Mouse (Mus musculus) forebrain, embryonic 10.5 days (tissue): ENCODE measurements at regions not wholly inside any gene's neighbourhood (a gene's known extent, or its start where the extent isn't known, plus 50 kb on each side); places are given as distances from the start of the nearest gene placed in this dataset.

Experiments used
- DNase-seq: peaks from one replicate; pipeline ENCODE4 v3.0.0-alpha.2; 2017; ENCODE audit warnings: low spot score; ENCODE audit errors: extremely low spot score
- H3K27ac ChIP-seq: fragments of 300-500 bp; sonication (generic); 2 replicates; pipeline ENCODE4 v1.5.1; 2016; ENCODE audit warnings: mild to moderate bottlenecking
- H3K27me3 ChIP-seq: fragments of 300-500 bp; sonication (generic); 2 replicates; pipeline ENCODE4 v1.6.1; 2016; ENCODE audit warnings: mild to moderate bottlenecking; ENCODE audit not compliant: poor library complexity, severe bottlenecking
- H3K36me3 ChIP-seq: fragments of 300-500 bp; sonication (generic); replicated peaks from 2 replicates; pipeline ENCODE4 v1.6.1; 2016; ENCODE audit warnings: mild to moderate bottlenecking, moderate library complexity
- H3K4me1 ChIP-seq: fragments of 300-500 bp; sonication (generic); 2 replicates; pipeline ENCODE4 v1.6.1; 2016
- H3K4me3 ChIP-seq: fragments of 300-500 bp; sonication (generic); 2 replicates; pipeline ENCODE4 v1.5.1; 2016; ENCODE audit warnings: mild to moderate bottlenecking, moderate library complexity
- H3K9me3 ChIP-seq: fragments of 300-500 bp; sonication (generic); 2 replicates; pipeline ENCODE4 v1.6.1; 2016; ENCODE audit warnings: mild to moderate bottlenecking, moderate library complexity
- WGBS: fragments of 180-500 bp; shearing (Covaris S2); methylation state at CpG from one replicate; pipeline ENCODE4 v1.1.7; 2016; 5-methylcytosine and 5-hydroxymethylcytosine counted together

- WGBS, result 83% methylated on average over 3 of the region's 3 CpGs
- Histone ChIP-seq H3K9me3 (no peaks in the 10 kb centered on the region), H3K27me3 (peaks cover 96% of the 10 kb centered on the region), H3K27ac (no peak overlapping the region), H3K4me3 (no peak overlapping the region), H3K36me3 (no peaks in the 10 kb centered on the region), H3K4me1 (no peaks in the 10 kb centered on the region)
- no peak for DNase-seq
Observed at GRCm38 (mm10) chrX:167080821-167081220, 128.3 kb downstream of the Tmsb4x start.

DNA sequence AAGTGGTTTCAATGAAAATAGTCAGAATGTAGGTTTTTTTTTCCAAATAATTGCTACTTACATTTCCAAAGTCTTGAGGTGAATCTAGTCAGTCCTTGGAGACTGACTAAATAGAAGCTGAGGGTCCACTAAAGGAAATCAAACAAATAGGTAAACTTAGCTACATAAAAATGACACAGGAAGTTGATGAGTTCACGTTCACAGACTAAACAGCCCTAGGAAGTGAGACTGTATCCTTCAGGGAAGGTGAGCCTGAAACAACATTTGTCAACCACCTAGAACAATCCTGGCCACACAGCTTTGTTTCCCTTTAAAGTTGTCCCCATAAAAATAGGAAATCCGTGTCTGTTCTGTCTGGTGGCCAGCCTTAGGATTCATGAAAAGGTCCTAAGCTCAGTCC lies 140.0 kb downstream of the Tmsb4x start:
- Histone ChIP-seq H3K4me3 (no peak overlapping the region), H3K36me3 (no peaks in the 10 kb centered on the region), H3K27me3 (peaks cover 99% of the 10 kb centered on the region), H3K27ac (no peak overlapping the region), H3K9me3 (no peaks in the 10 kb centered on the region), H3K4me1 (0 out of 2 replicates have a peak, but pooled peaks cover 4% of the 10 kb centered on the region)
- DNase-seq, result no peak
- 80% methylated on average over 2 of the region's 2 CpGs for WGBS

GRCm38 (mm10) chrX:167067918-167068317 lies 141.2 kb downstream of the Tmsb4x start:
- Histone ChIP-seq H3K4me1 (0 out of 2 replicates have a peak, but pooled peaks cover 4% of the 10 kb centered on the region), H3K27me3 (peaks cover 99% of the 10 kb centered on the region), H3K9me3 (no peaks in the 10 kb centered on the region), H3K36me3 (no peaks in the 10 kb centered on the region), H3K4me3 (no peak overlapping the region), H3K27ac (no peak overlapping the region)
- DNase-seq, result no peak
- 60% methylated on average over 3 of the region's 3 CpGs for WGBS

GRCm38 (mm10) chrX:167063881-167064280 lies 145.2 kb downstream of the Tmsb4x start:
- DNase-seq, result no peak
- no peak overlapping the region for H3K27ac ChIP-seq
- H3K36me3 ChIP-seq, result no peaks in the 10 kb centered on the region
- 0 out of 2 replicates have a peak, but pooled peaks cover 4% of the 10 kb centered on the region for H3K4me1 ChIP-seq
- H3K27me3 ChIP-seq, result peaks cover 100% of the 10 kb centered on the region
- no peaks in the 10 kb centered on the region for H3K9me3 ChIP-seq
- no peak overlapping the region for H3K4me3 ChIP-seq
- WGBS, result 49% methylated on average over 4 of the region's 4 CpGs

GRCm38 (mm10) chrX:167052456-167052855 lies 156.7 kb downstream of the Tmsb4x start:
- WGBS, result 88% methylated on average over 10 of the region's 10 CpGs

GRCm38 (mm10) chrX:167050066-167050465 lies 159.0 kb downstream of the Tmsb4x start:
- H3K27me3 ChIP-seq, result peaks cover 100% of the 10 kb centered on the region
- H3K9me3 ChIP-seq, result no peaks in the 10 kb centered on the region
- no peak for DNase-seq
- H3K4me3 ChIP-seq, result no peak overlapping the region
- no peak overlapping the region for H3K27ac ChIP-seq
- H3K36me3 ChIP-seq, result no peaks in the 10 kb centered on the region
- 85% methylated on average over 4 of the region's 4 CpGs for WGBS
- peaks cover 10% of the 10 kb centered on the region for H3K4me1 ChIP-seq

More at GRCm38 (mm10) chrX:167052456-167052855, 156.7 kb downstream of the Tmsb4x start:
- Histone ChIP-seq H3K36me3 (no peaks in the 10 kb centered on the region), H3K27ac (no peak overlapping the region), H3K4me3 (no peak overlapping the region), H3K9me3 (no peaks in the 10 kb centered on the region), H3K27me3 (peaks cover 100% of the 10 kb centered on the region), H3K4me1 (peaks cover 10% of the 10 kb centered on the region)
- no peak for DNase-seq

DNA sequence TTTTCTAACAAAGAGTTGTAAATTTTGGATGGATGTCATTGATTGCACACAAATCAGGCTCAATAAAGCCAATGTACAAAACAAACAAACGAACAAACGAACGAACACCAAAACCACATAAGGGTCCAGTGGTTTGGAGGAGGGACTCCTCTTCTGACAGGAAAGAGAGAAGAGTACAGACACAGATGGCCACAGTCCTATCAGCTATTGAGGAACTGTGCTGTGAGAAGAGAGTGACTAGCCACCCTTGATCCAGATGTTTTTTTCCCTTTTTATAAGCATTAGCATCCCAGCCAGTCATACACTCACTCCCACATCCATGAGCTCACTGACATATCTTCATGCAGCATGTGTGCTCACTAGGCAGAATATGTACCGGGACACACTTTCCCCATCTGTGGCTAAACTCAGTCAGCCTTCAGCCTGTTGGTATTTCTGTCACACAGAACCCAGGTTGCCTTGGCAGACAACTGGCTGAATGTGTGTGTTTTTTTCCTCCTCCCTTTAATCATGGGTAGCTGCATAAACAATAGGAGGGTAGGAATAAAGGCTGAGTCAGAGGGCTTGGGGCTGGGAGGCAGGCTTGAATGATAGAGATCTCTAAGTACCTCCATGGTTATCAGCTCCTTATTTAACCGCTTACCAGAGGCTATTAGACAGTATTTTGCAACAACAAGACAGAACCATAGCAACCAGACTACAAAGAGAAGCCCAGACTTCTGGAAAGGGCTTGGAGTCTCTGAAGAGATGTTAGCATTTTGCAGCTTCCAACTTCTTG lies 159.7 kb downstream of the Tmsb4x start:
- Histone ChIP-seq H3K27me3 (peaks cover 100% of the 10 kb centered on the region), H3K4me3 (no peak overlapping the region), H3K4me1 (peaks cover 10% of the 10 kb centered on the region), H3K9me3 (no peaks in the 10 kb centered on the region), H3K36me3 (no peaks in the 10 kb centered on the region), H3K27ac (no peak overlapping the region)
- 80% methylated on average over 5 of the region's 5 CpGs for WGBS
- DNase-seq, result no peak

DNA sequence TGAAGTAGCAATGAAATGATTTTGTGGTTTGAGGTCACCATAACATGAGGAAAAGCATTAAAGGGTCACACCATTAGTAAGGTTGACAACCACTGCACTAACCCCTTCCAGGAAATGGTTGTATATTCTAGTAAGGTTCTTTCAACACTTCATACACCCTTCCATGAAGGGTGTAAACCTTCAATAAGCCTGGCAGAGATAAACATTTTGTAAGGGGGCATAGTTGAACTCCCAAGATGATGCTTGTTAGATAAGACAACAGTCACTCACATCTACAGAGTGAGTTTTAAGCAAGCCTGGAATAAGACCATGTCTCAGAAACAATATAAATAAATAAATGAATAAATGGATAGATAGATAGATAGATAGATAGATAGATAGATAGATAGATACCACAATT lies 171.1 kb downstream of the Tmsb4x start:
- no peak overlapping the region for H3K4me3 ChIP-seq
- no peaks in the 10 kb centered on the region for H3K9me3 ChIP-seq
- H3K27ac ChIP-seq, result no peak overlapping the region
- no peak for DNase-seq
- peaks cover 100% of the 10 kb centered on the region for H3K27me3 ChIP-seq
- H3K4me1 ChIP-seq, result 0 out of 2 replicates have a peak, but pooled peaks cover under 1% of the 10 kb centered on the region
- no peaks in the 10 kb centered on the region for H3K36me3 ChIP-seq

- DNase-seq, result no peak
- 59% methylated on average over 1 of the region's 1 CpGs for WGBS
- Histone ChIP-seq H3K36me3 (no peaks in the 10 kb centered on the region), H3K4me1 (0 out of 2 replicates have a peak, but pooled peaks cover 5% of the 10 kb centered on the region), H3K9me3 (no peaks in the 10 kb centered on the region), H3K27me3 (peaks cover 100% of the 10 kb centered on the region), H3K27ac (no peak overlapping the region), H3K4me3 (no peak overlapping the region)
Observed at GRCm38 (mm10) chrX:167036355-167036754, 172.8 kb downstream of the Tmsb4x start.

DNA sequence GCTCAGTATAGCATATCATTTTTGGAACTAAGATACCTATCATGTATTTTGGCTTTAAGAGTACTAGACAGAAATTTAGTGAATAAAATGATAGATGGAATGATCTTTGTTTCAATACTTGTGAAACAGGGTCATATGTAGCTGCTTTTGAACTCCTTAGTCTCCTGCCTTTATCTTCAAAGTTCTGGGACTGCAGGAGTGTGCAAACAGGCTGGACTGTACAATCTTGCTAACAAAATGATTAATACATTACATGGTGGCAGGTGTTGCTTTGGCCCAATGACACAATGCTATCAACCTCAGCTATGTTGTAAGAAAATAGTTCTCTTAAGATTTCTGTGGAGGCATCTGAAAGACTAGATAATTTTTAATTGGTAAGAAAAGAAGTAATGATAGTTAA lies 173.5 kb downstream of the Tmsb4x start:
- Histone ChIP-seq H3K27me3 (peaks cover 100% of the 10 kb centered on the region), H3K4me3 (no peak overlapping the region), H3K36me3 (no peaks in the 10 kb centered on the region), H3K4me1 (0 out of 2 replicates have a peak, but pooled peaks cover 5% of the 10 kb centered on the region), H3K27ac (no peak overlapping the region), H3K9me3 (no peaks in the 10 kb centered on the region)
- no peak for DNase-seq

DNA sequence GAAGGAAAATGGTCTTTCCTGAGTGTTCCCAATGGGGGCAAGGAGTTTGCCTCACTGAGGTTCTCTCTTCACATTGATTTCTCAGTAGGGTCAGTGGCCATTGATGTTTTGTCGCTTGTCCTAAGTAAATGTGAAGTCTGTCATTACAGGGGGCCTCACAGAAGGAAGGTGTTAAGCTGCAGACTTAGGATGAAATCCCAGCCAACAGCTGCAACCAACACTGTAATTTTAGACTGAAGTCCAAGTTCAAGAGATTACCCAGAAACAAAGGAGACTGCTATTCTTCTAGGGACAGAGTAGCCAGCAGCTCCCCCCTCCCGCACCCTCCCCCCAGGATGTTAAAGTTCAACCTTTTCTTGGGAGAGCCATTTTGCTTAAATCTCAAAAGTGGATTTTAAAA lies 176.0 kb downstream of the Tmsb4x start:
- Histone ChIP-seq H3K27me3 (peaks cover 100% of the 10 kb centered on the region), H3K27ac (no peak overlapping the region)
- 81% methylated on average over 2 of the region's 2 CpGs for WGBS

DNA sequence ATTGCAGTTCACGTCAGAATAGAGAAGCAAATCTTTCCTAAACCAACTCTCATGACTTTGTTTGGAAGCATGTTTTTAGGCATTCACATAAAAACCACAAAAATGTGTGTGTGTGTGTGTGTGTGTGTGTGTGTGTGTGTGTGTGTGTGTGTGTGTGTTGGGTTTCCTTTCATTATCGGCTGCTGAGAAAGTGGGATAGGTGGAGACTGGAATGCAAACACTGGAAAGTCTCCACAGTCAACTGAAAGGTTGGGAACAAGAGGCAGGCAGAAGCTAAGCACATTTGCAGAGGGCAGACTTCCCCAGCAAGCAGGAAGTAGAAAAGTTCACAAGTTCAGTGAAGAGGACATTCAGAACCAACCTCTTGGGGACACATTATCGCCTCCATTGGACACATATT lies 176.5 kb downstream of the Tmsb4x start:
- 0 out of 2 replicates have a peak, but pooled peaks cover 5% of the 10 kb centered on the region for H3K4me1 ChIP-seq
- WGBS, result 61% methylated on average over 3 of the region's 3 CpGs
- H3K9me3 ChIP-seq, result no peaks in the 10 kb centered on the region
- no peaks in the 10 kb centered on the region for H3K36me3 ChIP-seq
- H3K27me3 ChIP-seq, result peaks cover 100% of the 10 kb centered on the region
- H3K4me3 ChIP-seq, result no peak overlapping the region
- no peak overlapping the region for H3K27ac ChIP-seq
- DNase-seq, result no peak

More for the DNA sequence above, 176.0 kb downstream of the Tmsb4x start:
- Histone ChIP-seq H3K9me3 (no peaks in the 10 kb centered on the region), H3K4me3 (no peak overlapping the region), H3K4me1 (0 out of 2 replicates have a peak, but pooled peaks cover 5% of the 10 kb centered on the region), H3K36me3 (no peaks in the 10 kb centered on the region)
- no peak for DNase-seq

GRCm38 (mm10) chrX:167031543-167031942 lies 177.6 kb downstream of the Tmsb4x start:
- DNase-seq, result no peak
- Histone ChIP-seq H3K9me3 (no peaks in the 10 kb centered on the region), H3K4me1 (0 out of 2 replicates have a peak, but pooled peaks cover 5% of the 10 kb centered on the region), H3K36me3 (no peaks in the 10 kb centered on the region), H3K27ac (no peak overlapping the region), H3K4me3 (no peak overlapping the region), H3K27me3 (peaks cover 95% of the 10 kb centered on the region)
- 88% methylated on average over 2 of the region's 2 CpGs for WGBS
